Mouse (Mus musculus) adrenal gland (tissue): ENCODE data around the gene Olfr924.

Experiments
- intact Hi-C: fragments of 180-260 bp; cut with DNase I; formaldehyde crosslinking; loops from one replicate; pipeline ENCODE4 v1.15.1; 2025
- long read RNA-seq, 2 experiments: library from polyadenylated mRNA; unstranded; transcript quantifications; one replicate each; pipeline ENCODE4 v2.0.0; 2020; ENCODE audit warnings: borderline replicate concordance in 1 of 2; ENCODE audit not compliant: insufficient replicate concordance in 1 of 2

Gene Olfr924
- long read RNA-seq, experiment 1 = 0 reads
- long read RNA-seq, experiment 2 = 0 reads

DNA sequence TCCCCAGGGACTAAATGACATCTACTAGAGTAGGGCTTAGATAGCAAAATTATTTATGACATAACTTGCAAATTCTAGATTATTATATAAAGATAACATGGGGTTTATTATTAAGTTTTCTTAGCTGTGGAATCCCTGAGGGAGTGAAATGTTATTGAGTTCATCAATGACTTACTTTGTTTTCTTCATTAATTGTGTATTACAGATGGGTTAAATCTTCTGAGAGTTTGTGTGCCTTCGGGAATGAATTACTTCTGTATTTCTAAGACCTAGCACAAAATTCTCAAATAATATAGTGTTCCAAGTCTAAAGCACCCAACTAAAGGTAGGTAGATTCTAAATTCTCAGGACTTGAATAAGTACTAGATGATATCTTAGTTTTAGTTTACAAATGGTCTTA, at the start of gene Olfr924:
TSS of gene Olfr924 (plus strand) at position 301 of the 400 bp plus-strand sequence.
- intact Hi-C loops = no loop called here

DNA sequence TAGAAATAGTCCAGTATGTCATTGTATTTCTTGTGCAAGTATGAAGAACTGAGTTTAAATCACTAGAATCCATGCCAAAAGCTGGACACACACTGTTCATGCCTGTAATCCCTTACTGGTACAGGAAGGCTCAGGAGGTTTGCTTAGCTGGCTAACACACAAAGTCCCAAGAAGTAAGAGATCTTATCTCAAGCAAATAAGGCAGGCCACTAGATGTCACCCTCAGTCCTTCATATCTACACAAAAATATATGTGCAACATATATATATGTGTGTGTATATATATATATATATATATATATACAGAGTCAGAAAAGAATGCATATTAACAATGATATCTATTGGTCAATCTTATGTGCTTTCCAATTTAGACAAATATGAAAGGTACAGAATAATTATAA, 38.6 kb upstream of the Olfr924 start:
- intact Hi-C loops = no loop called here

DNA sequence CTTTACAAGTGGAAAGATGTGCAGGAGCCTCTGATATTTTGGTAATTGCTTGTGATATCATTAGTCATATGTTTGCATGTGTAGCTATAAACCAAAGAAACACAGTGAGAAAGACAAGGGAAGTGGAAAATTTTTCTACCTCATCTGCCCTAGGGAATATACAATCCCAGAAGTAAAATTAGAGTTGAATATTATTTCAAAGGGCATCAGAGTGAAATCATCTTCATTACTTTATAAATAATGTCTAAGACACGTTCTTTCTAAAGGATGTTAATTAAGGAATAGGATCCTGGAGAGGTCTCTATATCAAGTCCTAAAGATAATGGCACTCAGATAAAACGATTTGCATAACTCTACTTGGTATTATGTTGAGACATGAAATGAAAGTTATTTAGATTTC, 29.9 kb upstream of the Olfr924 start, which contains the start of gene Olfr922:
TSS of gene Olfr922 (plus strand) at position 301 of the 400 bp plus-strand sequence.
- intact Hi-C loops = no loop called here

DNA sequence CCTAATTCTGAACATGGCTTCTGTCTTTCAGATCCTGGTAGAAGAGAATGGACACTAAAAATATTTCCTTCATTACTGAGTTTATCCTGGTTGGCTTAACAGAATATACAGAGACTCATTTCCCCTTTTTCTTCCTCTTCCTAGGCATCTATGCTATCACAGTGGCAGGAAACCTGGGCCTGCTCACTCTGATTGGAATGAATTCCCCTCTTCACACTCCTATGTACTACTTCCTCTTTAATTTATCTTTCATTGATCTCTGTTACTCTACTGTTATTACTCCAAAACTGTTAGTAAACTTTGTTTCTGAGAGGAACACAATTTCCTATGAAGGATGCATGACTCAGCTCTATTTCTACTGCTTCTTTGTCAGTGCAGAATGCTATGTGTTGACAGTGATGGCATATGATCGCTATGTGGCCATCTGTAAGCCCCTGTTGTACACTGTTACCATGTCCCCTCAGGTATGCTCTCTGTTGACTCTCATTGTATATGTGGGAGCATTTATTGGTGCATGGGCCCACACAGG, 28.7 kb upstream of the Olfr924 start:
- intact Hi-C loops = no loop called here

DNA sequence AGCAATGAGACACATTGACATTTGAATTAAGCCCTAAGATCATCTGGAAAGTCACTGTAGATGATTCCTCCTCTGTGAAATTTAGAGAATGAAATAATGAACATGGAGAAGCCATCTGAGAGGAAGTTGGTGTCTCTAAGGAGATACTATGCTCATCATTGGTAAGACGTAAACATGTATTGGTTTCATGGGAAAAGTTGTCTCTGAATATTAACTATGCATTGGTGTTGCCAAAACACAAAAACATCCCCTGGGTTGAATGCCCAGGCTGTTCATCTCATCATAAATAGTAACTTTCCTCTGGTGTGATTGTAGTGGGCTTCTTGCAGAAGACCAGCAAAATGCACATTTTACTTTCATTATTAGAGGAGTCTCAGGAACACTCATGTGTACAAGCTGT, 18.0 kb upstream of the Olfr924 start, which contains the start of gene Olfr923:
TSS of gene Olfr923 (plus strand) at position 301 of the 400 bp plus-strand sequence.
- intact Hi-C loops = no loop called here

DNA sequence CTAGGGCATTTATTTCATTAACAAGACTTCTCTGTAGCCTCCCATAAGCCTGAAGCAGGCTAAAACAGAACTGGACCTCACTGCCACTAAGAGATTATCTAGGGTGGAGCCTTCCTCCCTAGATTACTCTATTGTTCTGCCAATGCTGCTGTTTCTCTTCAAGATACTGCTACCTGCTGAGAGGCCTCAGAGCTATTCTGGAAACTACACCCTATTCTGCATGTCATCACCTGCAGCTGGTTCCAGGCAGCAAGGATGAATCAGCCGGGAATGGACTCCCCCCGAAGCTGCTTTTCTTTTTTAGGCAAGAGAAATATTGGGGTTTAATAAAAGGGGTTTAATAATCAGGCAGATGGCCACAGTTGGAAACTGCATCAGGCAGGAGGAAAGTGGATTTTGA, 11.2 kb upstream of the Olfr924 start:
- intact Hi-C loops = no loop called here

DNA sequence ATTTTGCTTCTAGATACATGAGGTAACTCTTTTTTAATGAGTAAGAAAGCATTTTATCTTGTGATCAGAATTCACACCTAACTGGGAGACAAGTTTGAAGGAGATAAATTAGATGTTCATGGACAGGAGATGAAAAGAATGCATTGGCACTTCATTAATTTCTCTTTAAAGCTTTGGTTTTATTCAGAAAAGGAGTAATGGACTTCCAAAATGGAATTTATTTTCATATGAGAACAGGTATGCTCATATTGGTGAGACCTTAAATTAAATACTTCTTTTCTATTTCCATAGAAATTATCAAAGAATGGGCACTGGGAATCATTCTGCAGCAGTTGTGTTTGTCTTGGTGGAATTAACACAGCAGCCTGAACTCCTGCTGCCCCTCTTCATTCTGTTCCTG, 10.5 kb downstream of the Olfr924 start, which contains the start of gene Olfr26:
TSS of gene Olfr26 (plus strand) at position 301 of the 400 bp plus-strand sequence.
- intact Hi-C loops = no loop called here

DNA sequence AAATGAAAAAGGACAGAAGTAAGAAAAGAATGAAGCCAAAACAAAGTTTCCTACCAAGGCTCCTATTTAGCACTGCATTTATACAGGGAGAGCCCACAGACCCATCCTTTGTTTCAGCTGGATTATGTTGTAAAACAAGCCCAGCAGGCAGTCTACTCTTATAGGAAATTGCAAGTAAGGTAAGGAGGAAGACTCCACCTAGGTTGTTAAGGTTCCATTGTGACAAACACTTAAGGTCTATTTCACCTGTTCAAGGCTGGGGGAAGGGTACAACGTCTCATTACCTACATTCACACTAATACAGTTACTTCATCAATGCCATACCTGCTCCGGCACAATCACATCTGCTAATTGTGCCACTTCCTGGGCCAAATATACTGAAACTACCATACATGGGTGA, 30.6 kb downstream of the Olfr924 start:
- intact Hi-C loops = loop anchor here (2.0 kb wide), 1 partner anchor 22 kb away; no protein-coding TSS in a partner anchor

DNA sequence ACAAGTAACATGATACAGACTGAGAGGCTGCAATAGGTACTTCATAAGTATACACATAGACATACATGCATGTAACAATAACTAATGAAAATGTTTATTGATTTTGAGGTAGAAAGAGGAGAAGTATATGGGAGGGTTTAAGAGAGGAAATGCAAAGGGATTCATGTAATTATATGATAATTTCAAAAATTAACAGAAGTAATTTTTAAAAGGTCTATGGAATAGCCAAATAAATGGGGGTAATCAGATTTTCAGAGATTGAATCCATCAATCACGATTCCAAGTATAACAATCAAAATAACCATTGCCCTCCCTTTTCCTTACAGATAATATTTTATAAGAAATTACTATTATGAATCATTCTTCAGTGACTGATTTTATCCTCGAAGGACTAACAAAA, 32.6 kb downstream of the Olfr924 start, which contains the start of gene Olfr926:
TSS of gene Olfr926 (plus strand) at position 301 of the 400 bp plus-strand sequence.
- intact Hi-C loops = no loop called here
